ENCODE assay signal across 8 mouse cellular contexts in genomic region chr12:20233871-20234307, GRCm38 (mm10).
DNase-seq lines count a peak whose midpoint lies in the region; ATAC-seq and TF ChIP-seq lines count a peak whose summit lies in the region.

No protein-coding gene starts in this region.

- no peaks in the 10 kb centered on the region for H3K4me1 ChIP-seq in lung, embryonic 16.5 days (replicated peaks; ENCODE audit: control insufficient read depth, insufficient read depth, low read length)
- no peaks in the 10 kb centered on the region for H3K4me1 ChIP-seq in lung, adult 2 months (ENCODE audit: control insufficient read depth, insufficient read depth, low read length)
- no peaks in the 10 kb centered on the region for H3K4me1 ChIP-seq in heart, embryonic 14.5 days (ENCODE audit: control insufficient read depth in 2 of 2, insufficient read depth in 2 of 2, low read length in 2 of 2)
- H3K4me1 ChIP-seq in liver, embryonic 12.5 days: no peaks in the 10 kb centered on the region
- H3K4me1 ChIP-seq in olfactory bulb, adult 2 months (ENCODE audit: control insufficient read depth, insufficient read depth, low read length): no peaks in the 10 kb centered on the region

- DNase-seq in lung, adult 2 months: no peak
- peak; percentile 21 for DNase-seq in embryo, embryonic 11 days
- no peak for DNase-seq in cerebellum, adult 9-10 months
- no peak for DNase-seq in adrenal gland, postnatal 14 days

- no peak overlapping the region for H3K9ac ChIP-seq in lung, embryonic 16.5 days (ENCODE audit: low read length)
- no peak overlapping the region for H3K9ac ChIP-seq in heart, embryonic 14.5 days (ENCODE audit: low read length)
- no peak overlapping the region for H3K9ac ChIP-seq in liver, embryonic 12.5 days

- no peaks in the 10 kb centered on the region for H3K27me3 ChIP-seq in lung, embryonic 16.5 days (ENCODE audit: control insufficient read depth, insufficient read depth, low read depth, low read length)
- H3K27me3 ChIP-seq in heart, embryonic 14.5 days (ENCODE audit: control insufficient read depth, insufficient read depth, low read length): peaks cover 8% of the 10 kb centered on the region; the same call in 1 of the 2 replicates
- H3K27me3 ChIP-seq in liver, embryonic 12.5 days (replicated peaks): peaks cover 11% of the 10 kb centered on the region; the same call in 1 of the 2 replicates

- ATAC-seq in lung, embryonic 16.5 days (ENCODE audit: low read depth): peak; percentile 37
- peak; percentile 57 for ATAC-seq in heart, embryonic 14.5 days (ENCODE audit: insufficient number of reproducible peaks, insufficient read depth, low FRiP score, low read depth)
- peak; percentile 52 for ATAC-seq in liver, embryonic 12.5 days

- peaks cover 52% of the 10 kb centered on the region for H3K9me3 ChIP-seq in lung, embryonic 16.5 days (ENCODE audit: control insufficient read depth, low read length)
- H3K9me3 ChIP-seq in heart, embryonic 14.5 days (ENCODE audit: control insufficient read depth, low read length): peaks cover 54% of the 10 kb centered on the region
- peaks cover 54% of the 10 kb centered on the region for H3K9me3 ChIP-seq in liver, embryonic 12.5 days (replicated peaks)

- 73% methylated on average over 25 of the region's 25 CpGs for WGBS in lung, embryonic 16.5 days
- 67% methylated on average over 25 of the region's 25 CpGs for WGBS in lung, adult 2 months
- WGBS in heart, embryonic 14.5 days: 70% methylated on average over 25 of the region's 25 CpGs
- 61% methylated on average over 25 of the region's 25 CpGs for WGBS in liver, embryonic 12.5 days (ENCODE audit: insufficient replicate concordance)
- WGBS in olfactory bulb, adult 2 months: 75% methylated on average over 25 of the region's 25 CpGs

- H3K4me3 ChIP-seq in lung, embryonic 16.5 days (ENCODE audit: low read length): no peak overlapping the region
- no peak overlapping the region for H3K4me3 ChIP-seq in lung, adult 2 months (replicated peaks; ENCODE audit: extremely low read depth, low read depth, low read length)
- 0 out of 4 replicates have a peak overlapping the region, but pooled peaks of 1 of the 2 experiments have one; percentile 4 for H3K4me3 ChIP-seq in heart, embryonic 14.5 days (ENCODE audit: control insufficient read depth in 1 of 2, insufficient read depth in 1 of 2, low read depth in 1 of 2, low read length in 2 of 2)
- no peak overlapping the region for H3K4me3 ChIP-seq in liver, embryonic 12.5 days
- H3K4me3 ChIP-seq in olfactory bulb, adult 2 months (ENCODE audit: insufficient read depth, low read depth, low read length): no peak overlapping the region

- no peak overlapping the region for H3K27ac ChIP-seq in lung, embryonic 16.5 days (ENCODE audit: low read length)
- no peak overlapping the region for H3K27ac ChIP-seq in heart, embryonic 14.5 days (replicated peaks in 1 of 2; ENCODE audit: control insufficient read depth in 1 of 2, insufficient read depth in 1 of 2, low read depth in 2 of 2, low read length in 2 of 2)
- no peak overlapping the region for H3K27ac ChIP-seq in liver, embryonic 12.5 days
- no peak overlapping the region for H3K27ac ChIP-seq in olfactory bulb, adult 2 months (ENCODE audit: insufficient read depth, low read depth, low read length)

- no peak for TF ChIP-seq CTCF in lung, adult 2 months (IDR thresholded peaks at IDR 0.05; ENCODE audit: insufficient read depth, low read length)
- TF ChIP-seq CTCF in olfactory bulb, adult 2 months (IDR thresholded peaks at IDR 0.05; ENCODE audit: insufficient read depth, low read depth, low read length): peak; percentile 31; the same call in 1 of the 2 replicates

- 0 out of 2 replicates have a peak, but pooled peaks cover 4% of the 10 kb centered on the region for H3K36me3 ChIP-seq in lung, embryonic 16.5 days (ENCODE audit: control insufficient read depth, insufficient read depth, low read length)
- H3K36me3 ChIP-seq in heart, embryonic 14.5 days (ENCODE audit: control insufficient read depth, insufficient read depth, low read length): no peaks in the 10 kb centered on the region
- peaks cover 18% of the 10 kb centered on the region for H3K36me3 ChIP-seq in liver, embryonic 12.5 days

- TF ChIP-seq POLR2A in lung, adult 2 months (IDR thresholded peaks at IDR 0.05; ENCODE audit: borderline replicate concordance, extremely low read depth, low read depth, low read length): no peak
- no peak for TF ChIP-seq POLR2A in olfactory bulb, adult 2 months (IDR thresholded peaks at IDR 0.05; ENCODE audit: insufficient read depth, low read depth, low read length)

- no peak overlapping the region for H3K4me2 ChIP-seq in lung, embryonic 16.5 days (ENCODE audit: low read depth, low read length)
- H3K4me2 ChIP-seq in heart, embryonic 14.5 days (ENCODE audit: low read length): no peak overlapping the region
- no peak overlapping the region for H3K4me2 ChIP-seq in liver, embryonic 12.5 days
